Mouse (Mus musculus) small intestine, adult 2 months (tissue): ENCODE measurements at regions not wholly inside any gene's neighbourhood (a gene's known extent, or its start where the extent isn't known, plus 50 kb on each side); places are given as distances from the start of the nearest gene placed in this dataset.

Experiments
- CTCF ChIP-seq: fragments of 200-500 bp; IDR thresholded peaks from 2 replicates; pipeline ENCODE4 v1.5.1; 2012; ENCODE audit warnings: low read depth, mild to moderate bottlenecking, control low read depth, inconsistent platforms, low read length, moderate library complexity, mixed read lengths; ENCODE audit not compliant: insufficient replicate concordance, insufficient read length; ENCODE audit errors: extremely low read depth
- POLR2A ChIP-seq: fragments of 200-500 bp; IDR thresholded peaks from 2 replicates; pipeline ENCODE4 v1.6.1; 2012; ENCODE audit warnings: low read depth, mild to moderate bottlenecking, control low read depth, inconsistent platforms, low read length, moderate library complexity

- no peak for TF ChIP-seq CTCF
- TF ChIP-seq POLR2A = no peak
Observed at GRCm38 (mm10) chr1:88783083-88783482, 81.1 kb upstream of the Arl4c start.
